Mouse (Mus musculus) bone marrow macrophage, adult 2 months (primary cell): ENCODE results near the gene Hrct1.

ENCODE experiments used
- CTCF ChIP-seq: IDR thresholded peaks from 2 replicates; pipeline ENCODE4 v1.5.1; 2012; ENCODE audit warnings: low read depth, mild to moderate bottlenecking, low read length, moderate library complexity
- POLR2A ChIP-seq: IDR thresholded peaks from 2 replicates; pipeline ENCODE4 v1.6.1; 2012; ENCODE audit warnings: mild to moderate bottlenecking, low read depth, low read length, borderline replicate concordance

- TF ChIP-seq POLR2A, result no peak
- TF ChIP-seq CTCF, result no peak
These were observed 1.6 kb downstream of the Hrct1 start for GRCm38 (mm10) chr4:43728576-43728954.
